Mouse (Mus musculus) MEL (cell line): ENCODE results near the gene Tarbp1. TPM values are rescaled to one million over a fixed set of nuclear protein-coding genes. Genes with fewer than 3 reads are reported as not detected.
A peak's percentile ranks its signal among the peaks of the same experiment; 100 is the strongest.

Experiments
- DNase-seq: peaks from one replicate; pipeline ENCODE4 v3.0.0; 2011; ENCODE audit warnings: low read depth, low spot score
- H3K27ac ChIP-seq: 2 replicates; pipeline ENCODE4 v1.5.1; 2012; ENCODE audit warnings: low read depth, mild to moderate bottlenecking, control low read depth, low read length, moderate library complexity; ENCODE audit not compliant: control insufficient read depth
- H3K27me3 ChIP-seq, 2 experiments: fragments of 150-350 bp in 1 of 2; sonication (generic) in 1 of 2; 2 replicates each; pipeline ENCODE4 v1.6.1; 2012; ENCODE audit warnings: low read length in 2 of 2, mild to moderate bottlenecking in 2 of 2, improper control_type of control experiment in 1 of 2, moderate library complexity in 1 of 2; ENCODE audit not compliant: insufficient read depth in 2 of 2, control insufficient read depth in 1 of 2
- H3K36me3 ChIP-seq, 2 experiments: 2 replicates each; pipeline ENCODE4 v1.6.1; 2012 to 2014; ENCODE audit warnings: low read length in 2 of 2, improper control_type of control experiment in 1 of 2, inconsistent platforms in 1 of 2, mild to moderate bottlenecking in 1 of 2; ENCODE audit not compliant: insufficient read depth in 2 of 2, control insufficient read depth in 1 of 2
- H3K4me1 ChIP-seq, 2 experiments: fragments of 150-350 bp in 1 of 2; sonication (generic) in 1 of 2; 2 replicates each; pipeline ENCODE4 v1.6.1; 2012; ENCODE audit warnings: low read length in 2 of 2, improper control_type of control experiment in 1 of 2, mild to moderate bottlenecking in 1 of 2; ENCODE audit not compliant: insufficient read depth in 2 of 2, control insufficient read depth in 1 of 2
- H3K4me3 ChIP-seq, 2 experiments: fragments of 150-350 bp in 1 of 2; sonication (generic) in 1 of 2; 2 replicates each; pipeline ENCODE4 v1.5.1; 2012; ENCODE audit warnings: low read depth in 2 of 2, low read length in 2 of 2, mild to moderate bottlenecking in 2 of 2, moderate library complexity in 2 of 2, control low read depth in 1 of 2, improper control_type of control experiment in 1 of 2; ENCODE audit not compliant: control insufficient read depth in 1 of 2, insufficient read depth in 1 of 2
- H3K79me2 ChIP-seq: 2 replicates; pipeline ENCODE4 v1.6.1; 2012; ENCODE audit warnings: mild to moderate bottlenecking, low read length, moderate library complexity; ENCODE audit not compliant: control insufficient read depth, poor library complexity, insufficient read depth
- H3K9ac ChIP-seq: 2 replicates; pipeline ENCODE4 v1.6.1; 2012; ENCODE audit warnings: low read depth, mild to moderate bottlenecking, control low read depth, low read length, moderate library complexity; ENCODE audit not compliant: control insufficient read depth, poor library complexity, severe bottlenecking
- H3K9me3 ChIP-seq: fragments of 150-350 bp; sonication (generic); replicated peaks from 2 replicates; pipeline ENCODE4 v1.6.1; 2012; ENCODE audit warnings: mild to moderate bottlenecking, low read length, improper control_type of control experiment, moderate library complexity; ENCODE audit not compliant: insufficient read depth
- CTCF ChIP-seq, 3 experiments: IDR thresholded peaks in 2 of 3; conservative IDR thresholded peaks in 1 of 3; 2 replicates each; pipeline ENCODE4 v1.5.1; 2011 to 2012; ENCODE audit warnings: low read length in 3 of 3, low read depth in 2 of 3, mild to moderate bottlenecking in 2 of 3, improper control_type of control experiment in 1 of 3, inconsistent platforms in 1 of 3, mixed read lengths in 1 of 3, moderate library complexity in 1 of 3; ENCODE audit not compliant: control insufficient read depth in 1 of 3, insufficient read depth in 1 of 3, poor library complexity in 1 of 3, severe bottlenecking in 1 of 3
- EP300 ChIP-seq, 2 experiments: IDR thresholded peaks; 2 replicates each; pipeline ENCODE4 v1.6.1; 2011; ENCODE audit warnings: improper control_type of control experiment in 2 of 2, low read length in 2 of 2, low read depth in 1 of 2, mild to moderate bottlenecking in 1 of 2
- ETS1 ChIP-seq: IDR thresholded peaks from 2 replicates; pipeline ENCODE4 v1.6.1; 2012; ENCODE audit warnings: low read depth, mild to moderate bottlenecking, inconsistent platforms, low read length, improper control_type of control experiment, moderate library complexity
- GATA1 ChIP-seq: IDR thresholded peaks from 2 replicates; pipeline ENCODE4 v1.6.1; 2011; ENCODE audit warnings: low read depth, low read length, improper control_type of control experiment
- HCFC1 ChIP-seq: IDR thresholded peaks from 2 replicates; pipeline ENCODE4 v1.6.1; 2012; ENCODE audit warnings: low read depth, mild to moderate bottlenecking, inconsistent platforms, low read length, improper control_type of control experiment, moderate library complexity
- MYB ChIP-seq: IDR thresholded peaks from 2 replicates; pipeline ENCODE4 v1.6.1; 2011; ENCODE audit warnings: mild to moderate bottlenecking, low read depth, low read length, improper control_type of control experiment
- POLR2AphosphoS5 ChIP-seq: IDR thresholded peaks from 2 replicates; pipeline ENCODE4 v1.6.1; 2012; ENCODE audit warnings: low read depth, borderline replicate concordance, mild to moderate bottlenecking, inconsistent platforms, low read length, moderate library complexity, mixed read lengths
- RAD21 ChIP-seq: IDR thresholded peaks from 2 replicates; pipeline ENCODE4 v1.6.1; 2011; ENCODE audit warnings: mild to moderate bottlenecking, low read depth, low read length, improper control_type of control experiment
- UBTF ChIP-seq: IDR thresholded peaks from 2 replicates; pipeline ENCODE4 v1.6.1; 2012; ENCODE audit warnings: low read depth, mild to moderate bottlenecking, inconsistent platforms, low read length, improper control_type of control experiment, moderate library complexity, borderline replicate concordance; ENCODE audit not compliant: insufficient read depth
- USF2 ChIP-seq, 2 experiments: IDR thresholded peaks; 2 replicates each; pipeline ENCODE4 v1.6.1; 2011 to 2012; ENCODE audit warnings: improper control_type of control experiment in 2 of 2, low read length in 2 of 2, borderline replicate concordance in 1 of 2, inconsistent platforms in 1 of 2, low read depth in 1 of 2, mild to moderate bottlenecking in 1 of 2; ENCODE audit not compliant: insufficient read depth in 1 of 2
- ZNF384 ChIP-seq: IDR thresholded peaks from 2 replicates; pipeline ENCODE4 v1.6.1; 2012; ENCODE audit warnings: low read depth, mild to moderate bottlenecking, inconsistent platforms, low read length, improper control_type of control experiment
- polyA plus RNA-seq, 2 experiments: library from polyadenylated mRNA; stranded (reverse) in 1 of 2; unstranded in 1 of 2; fragments of >175 nt in 1 of 2; fragments of >200 nt in 1 of 2; gene quantifications; 2 replicates each; pipeline versions ENCODE4 v1.2.1 to v1.2.4; 2012; ENCODE audit warnings: low replicate concordance in 2 of 2, low read depth in 1 of 2; ENCODE audit not compliant: insufficient read length in 2 of 2, insufficient read depth in 1 of 2, missing spikeins in 1 of 2
- total RNA-seq: library from RNA; depleted of rRNA; stranded (reverse); fragments of 300-350 nt; gene quantifications from 2 replicates; pipeline ENCODE4 v1.2.3, GENCODE M21; 2012

Gene Tarbp1
- total and polyA plus RNA-seq, 3 experiments, result 5.4 to 8.4 TPM; not detected in 1

DNA sequence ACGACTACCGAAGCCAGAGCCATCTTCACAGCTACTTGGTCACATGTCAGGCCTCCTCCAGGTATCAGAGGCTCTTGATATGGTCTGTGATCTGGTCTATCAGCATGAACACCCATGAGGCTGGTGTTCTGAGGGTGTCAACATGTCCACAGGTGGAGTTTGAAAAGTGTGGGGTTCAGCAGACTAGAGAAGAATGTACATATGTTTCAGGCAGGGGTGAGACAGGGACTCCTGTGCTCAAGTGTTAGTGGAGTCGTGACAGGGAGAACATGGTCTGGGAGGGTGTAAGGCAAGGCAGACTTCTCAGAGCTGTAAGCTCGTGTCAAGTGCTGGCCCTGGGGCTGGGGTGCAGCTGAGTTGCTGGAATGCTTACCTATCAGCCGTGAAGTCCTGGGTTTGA is 22.1 kb upstream of the Tarbp1 start:
- peak overlapping the region; percentile 29; the same call in 1 of the 2 replicates for H3K27ac ChIP-seq
- DNase-seq, result no peak
- peaks cover 0 to 13% of the 10 kb centered on the region in 2 experiments; a peak in 2 of 4 replicates for H3K4me1 ChIP-seq
- H3K9me3 ChIP-seq, result no peaks in the 10 kb centered on the region
- no peaks in the 10 kb centered on the region for H3K79me2 ChIP-seq
- H3K36me3 ChIP-seq, result peaks cover 0 to 3% of the 10 kb centered on the region in 2 experiments; a peak in 2 of 4 replicates
- H3K27me3 ChIP-seq, result 0 out of 4 replicates have a peak, but pooled peaks cover 0 to 2% of the 10 kb centered on the region in 2 experiments
- TF ChIP-seq POLR2AphosphoS5 (no peak), ETS1 (no peak), CTCF (IDR thresholded peaks at IDR 0.05 in 2 of 3, conservative IDR thresholded peaks at IDR 0.05 in 1 of 3; ENCODE audit: control insufficient read depth in 1 of 3, insufficient read depth in 1 of 3, low read depth in 2 of 3, low read length in 3 of 3, poor library complexity in 1 of 3, severe bottlenecking in 1 of 3) (no peak), USF2 (IDR thresholded peaks at IDR 0.05; ENCODE audit: borderline replicate concordance in 1 of 2, insufficient read depth in 1 of 2, low read depth in 1 of 2, low read length in 2 of 2) (no peak), RAD21 (no peak)
- H3K9ac ChIP-seq, result peak overlapping the region; percentile 64
- no peak overlapping the region for H3K4me3 ChIP-seq

- peaks cover 0 to 3% of the 10 kb centered on the region in 2 experiments; a peak in 2 of 4 replicates for H3K36me3 ChIP-seq
- DNase-seq, result peak; percentile 66
- H3K27ac ChIP-seq, result peak overlapping the region; percentile 1; the same call in 1 of the 2 replicates
- H3K9me3 ChIP-seq, result no peaks in the 10 kb centered on the region
- H3K9ac ChIP-seq, result no peak overlapping the region
- H3K79me2 ChIP-seq, result no peaks in the 10 kb centered on the region
- H3K4me3 ChIP-seq, result 0 out of 4 replicates have a peak overlapping the region, but pooled peaks of 1 of the 2 experiments have one; percentile 11
- 0 out of 4 replicates have a peak, but pooled peaks cover 0 to 4% of the 10 kb centered on the region in 2 experiments for H3K27me3 ChIP-seq
- no peak for TF ChIP-seq UBTF
- no peak for TF ChIP-seq MYB
- peak in 1 of 2 experiments; percentile 26; a peak in 1 of 4 replicates for TF ChIP-seq EP300 (IDR thresholded peaks at IDR 0.05; ENCODE audit: low read depth in 1 of 2, low read length in 2 of 2)
- TF ChIP-seq GATA1, result 0 out of 2 replicates have a peak, but pooled peaks have one; percentile 39
- TF ChIP-seq HCFC1, result 0 out of 2 replicates have a peak, but pooled peaks have one; percentile 0
- TF ChIP-seq ZNF384, result peak; percentile 86
- TF ChIP-seq ETS1, result no peak
- peaks cover 0 to 13% of the 10 kb centered on the region in 2 experiments; a peak in 2 of 4 replicates for H3K4me1 ChIP-seq
Measured at GRCm38 (mm10) chr8:126495461-126495860, 20.6 kb upstream of the Tarbp1 start.
